Mouse (Mus musculus) MEL (cell line): ENCODE results near the gene Prph2. TPM values are rescaled to one million over a fixed set of nuclear protein-coding genes. Genes with fewer than 3 reads are reported as not detected.

Source experiments
- DNase-seq: peaks from one replicate; pipeline ENCODE4 v3.0.0; 2011; ENCODE audit warnings: low read depth, low spot score
- H3K27ac ChIP-seq: 2 replicates; pipeline ENCODE4 v1.5.1; 2012; ENCODE audit warnings: low read depth, mild to moderate bottlenecking, control low read depth, low read length, moderate library complexity; ENCODE audit not compliant: control insufficient read depth
- H3K27me3 ChIP-seq, 2 experiments: fragments of 150-350 bp in 1 of 2; sonication (generic) in 1 of 2; 2 replicates each; pipeline ENCODE4 v1.6.1; 2012; ENCODE audit warnings: low read length in 2 of 2, mild to moderate bottlenecking in 2 of 2, improper control_type of control experiment in 1 of 2, moderate library complexity in 1 of 2; ENCODE audit not compliant: insufficient read depth in 2 of 2, control insufficient read depth in 1 of 2
- H3K36me3 ChIP-seq, 2 experiments: 2 replicates each; pipeline ENCODE4 v1.6.1; 2012 to 2014; ENCODE audit warnings: low read length in 2 of 2, improper control_type of control experiment in 1 of 2, inconsistent platforms in 1 of 2, mild to moderate bottlenecking in 1 of 2; ENCODE audit not compliant: insufficient read depth in 2 of 2, control insufficient read depth in 1 of 2
- H3K4me1 ChIP-seq, 2 experiments: fragments of 150-350 bp in 1 of 2; sonication (generic) in 1 of 2; 2 replicates each; pipeline ENCODE4 v1.6.1; 2012; ENCODE audit warnings: low read length in 2 of 2, improper control_type of control experiment in 1 of 2, mild to moderate bottlenecking in 1 of 2; ENCODE audit not compliant: insufficient read depth in 2 of 2, control insufficient read depth in 1 of 2
- H3K4me3 ChIP-seq, 2 experiments: fragments of 150-350 bp in 1 of 2; sonication (generic) in 1 of 2; 2 replicates each; pipeline ENCODE4 v1.5.1; 2012; ENCODE audit warnings: low read depth in 2 of 2, low read length in 2 of 2, mild to moderate bottlenecking in 2 of 2, moderate library complexity in 2 of 2, control low read depth in 1 of 2, improper control_type of control experiment in 1 of 2; ENCODE audit not compliant: control insufficient read depth in 1 of 2, insufficient read depth in 1 of 2
- H3K79me2 ChIP-seq: 2 replicates; pipeline ENCODE4 v1.6.1; 2012; ENCODE audit warnings: mild to moderate bottlenecking, low read length, moderate library complexity; ENCODE audit not compliant: control insufficient read depth, poor library complexity, insufficient read depth
- H3K9ac ChIP-seq: 2 replicates; pipeline ENCODE4 v1.6.1; 2012; ENCODE audit warnings: low read depth, mild to moderate bottlenecking, control low read depth, low read length, moderate library complexity; ENCODE audit not compliant: control insufficient read depth, poor library complexity, severe bottlenecking
- H3K9me3 ChIP-seq: fragments of 150-350 bp; sonication (generic); replicated peaks from 2 replicates; pipeline ENCODE4 v1.6.1; 2012; ENCODE audit warnings: mild to moderate bottlenecking, low read length, improper control_type of control experiment, moderate library complexity; ENCODE audit not compliant: insufficient read depth
- BHLHE40 ChIP-seq: IDR thresholded peaks from 2 replicates; pipeline ENCODE4 v1.6.1; 2012; ENCODE audit warnings: low read depth, mild to moderate bottlenecking, inconsistent platforms, low read length, improper control_type of control experiment, borderline replicate concordance
- CHD1 ChIP-seq: IDR thresholded peaks from 2 replicates; pipeline ENCODE4 v1.6.1; 2012; ENCODE audit warnings: low read depth, mild to moderate bottlenecking, inconsistent platforms, low read length, improper control_type of control experiment
- CTCF ChIP-seq, 3 experiments: IDR thresholded peaks in 2 of 3; conservative IDR thresholded peaks in 1 of 3; 2 replicates each; pipeline ENCODE4 v1.5.1; 2011 to 2012; ENCODE audit warnings: low read length in 3 of 3, low read depth in 2 of 3, mild to moderate bottlenecking in 2 of 3, improper control_type of control experiment in 1 of 3, inconsistent platforms in 1 of 3, mixed read lengths in 1 of 3, moderate library complexity in 1 of 3; ENCODE audit not compliant: control insufficient read depth in 1 of 3, insufficient read depth in 1 of 3, poor library complexity in 1 of 3, severe bottlenecking in 1 of 3
- ELF1 ChIP-seq: IDR thresholded peaks from 2 replicates; pipeline ENCODE4 v1.6.1; 2014; ENCODE audit warnings: low read depth, mild to moderate bottlenecking, inconsistent platforms, low read length, improper control_type of control experiment, moderate library complexity
- EP300 ChIP-seq, 2 experiments: IDR thresholded peaks; 2 replicates each; pipeline ENCODE4 v1.6.1; 2011; ENCODE audit warnings: improper control_type of control experiment in 2 of 2, low read length in 2 of 2, low read depth in 1 of 2, mild to moderate bottlenecking in 1 of 2
- ETS1 ChIP-seq: IDR thresholded peaks from 2 replicates; pipeline ENCODE4 v1.6.1; 2012; ENCODE audit warnings: low read depth, mild to moderate bottlenecking, inconsistent platforms, low read length, improper control_type of control experiment, moderate library complexity
- GABPA ChIP-seq: IDR thresholded peaks from 2 replicates; pipeline ENCODE4 v1.6.1; 2012; ENCODE audit warnings: low read depth, mild to moderate bottlenecking, inconsistent platforms, low read length, improper control_type of control experiment, moderate library complexity
- HCFC1 ChIP-seq: IDR thresholded peaks from 2 replicates; pipeline ENCODE4 v1.6.1; 2012; ENCODE audit warnings: low read depth, mild to moderate bottlenecking, inconsistent platforms, low read length, improper control_type of control experiment, moderate library complexity
- MAX ChIP-seq: IDR thresholded peaks from 2 replicates; pipeline ENCODE4 v1.6.1; 2011; ENCODE audit warnings: low read length, improper control_type of control experiment
- MXI1 ChIP-seq: IDR thresholded peaks from 2 replicates; pipeline ENCODE4 v1.6.1; 2011; ENCODE audit warnings: mild to moderate bottlenecking, low read depth, low read length, improper control_type of control experiment
- MYC ChIP-seq: IDR thresholded peaks from 2 replicates; pipeline ENCODE4 v1.6.1; 2011; ENCODE audit warnings: low read depth, mild to moderate bottlenecking, low read length, improper control_type of control experiment, moderate library complexity
- NELFE ChIP-seq: IDR thresholded peaks from 2 replicates; pipeline ENCODE4 v1.6.1; 2011; ENCODE audit warnings: low read depth, low read length, improper control_type of control experiment
- POLR2A ChIP-seq, 2 experiments: IDR thresholded peaks; 2 replicates each; pipeline ENCODE4 v1.6.1; 2011 to 2012; ENCODE audit warnings: low read length in 2 of 2, mild to moderate bottlenecking in 2 of 2, control low read depth in 1 of 2, improper control_type of control experiment in 1 of 2, low read depth in 1 of 2, moderate library complexity in 1 of 2; ENCODE audit not compliant: control insufficient read depth in 1 of 2, insufficient read depth in 1 of 2, poor library complexity in 1 of 2
- POLR2AphosphoS2 ChIP-seq: IDR thresholded peaks from 2 replicates; pipeline ENCODE4 v1.6.1; 2011; ENCODE audit warnings: low read length, improper control_type of control experiment
- POLR2AphosphoS5 ChIP-seq: IDR thresholded peaks from 2 replicates; pipeline ENCODE4 v1.6.1; 2012; ENCODE audit warnings: low read depth, borderline replicate concordance, mild to moderate bottlenecking, inconsistent platforms, low read length, moderate library complexity, mixed read lengths
- RAD21 ChIP-seq: IDR thresholded peaks from 2 replicates; pipeline ENCODE4 v1.6.1; 2011; ENCODE audit warnings: mild to moderate bottlenecking, low read depth, low read length, improper control_type of control experiment
- RCOR1 ChIP-seq: IDR thresholded peaks from 2 replicates; pipeline ENCODE4 v1.6.1; 2012; ENCODE audit warnings: low read depth, mild to moderate bottlenecking, inconsistent platforms, low read length, improper control_type of control experiment
- SIN3A ChIP-seq: IDR thresholded peaks from 2 replicates; pipeline ENCODE4 v1.6.1; 2012; ENCODE audit warnings: low read length, improper control_type of control experiment, inconsistent platforms
- SMC3 ChIP-seq: IDR thresholded peaks from 2 replicates; pipeline ENCODE4 v1.6.1; 2011; ENCODE audit warnings: low read depth, low read length, improper control_type of control experiment
- TAL1 ChIP-seq: IDR thresholded peaks from 2 replicates; pipeline ENCODE4 v1.6.1; 2012; ENCODE audit warnings: mild to moderate bottlenecking, inconsistent platforms, low read length, moderate library complexity, mixed read lengths
- TCF12 ChIP-seq: IDR thresholded peaks from 2 replicates; pipeline ENCODE4 v1.6.1; 2014; ENCODE audit warnings: low read depth, mild to moderate bottlenecking, inconsistent platforms, low read length, improper control_type of control experiment, moderate library complexity
- USF1 ChIP-seq: IDR thresholded peaks from 2 replicates; pipeline ENCODE4 v1.6.1; 2014; ENCODE audit warnings: low read depth, mild to moderate bottlenecking, inconsistent platforms, low read length, improper control_type of control experiment, moderate library complexity
- ZMIZ1 ChIP-seq: IDR thresholded peaks from 2 replicates; pipeline ENCODE4 v1.6.1; 2012; ENCODE audit warnings: low read depth, mild to moderate bottlenecking, inconsistent platforms, low read length, improper control_type of control experiment, moderate library complexity
- ZNF384 ChIP-seq: IDR thresholded peaks from 2 replicates; pipeline ENCODE4 v1.6.1; 2012; ENCODE audit warnings: low read depth, mild to moderate bottlenecking, inconsistent platforms, low read length, improper control_type of control experiment
- polyA plus RNA-seq, 2 experiments: library from polyadenylated mRNA; stranded (reverse) in 1 of 2; unstranded in 1 of 2; fragments of >175 nt in 1 of 2; fragments of >200 nt in 1 of 2; gene quantifications; 2 replicates each; pipeline versions ENCODE4 v1.2.1 to v1.2.4; 2012; ENCODE audit warnings: low replicate concordance in 2 of 2, low read depth in 1 of 2; ENCODE audit not compliant: insufficient read length in 2 of 2, insufficient read depth in 1 of 2, missing spikeins in 1 of 2
- total RNA-seq: library from RNA; depleted of rRNA; stranded (reverse); fragments of 300-350 nt; gene quantifications from 2 replicates; pipeline ENCODE4 v1.2.3, GENCODE M21; 2012

The Prph2 gene
- total and polyA plus RNA-seq, 3 experiments = not detected

DNA sequence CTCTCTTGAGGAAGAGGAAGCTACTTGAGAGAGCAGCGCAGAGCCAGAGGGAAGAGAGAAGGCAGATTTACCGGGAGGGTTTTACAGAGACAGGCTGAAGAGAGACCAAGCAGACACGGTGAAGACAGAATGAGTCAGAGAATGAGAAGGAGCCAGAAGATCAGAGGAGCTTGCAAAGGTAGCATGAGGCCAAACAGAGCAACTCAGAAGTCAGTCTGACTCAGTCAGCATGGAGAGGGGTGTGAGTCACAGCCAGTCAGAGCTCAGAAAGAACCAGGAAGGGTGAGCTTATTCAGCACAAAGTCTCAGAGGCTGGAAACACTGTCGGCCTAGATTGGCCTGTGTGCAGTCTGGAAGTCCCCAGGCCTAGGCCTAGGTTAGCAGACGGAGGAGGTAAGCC lies 22.7 kb downstream of the Prph2 start:
- Histone ChIP-seq H3K4me3 (no peak overlapping the region), H3K36me3 (peaks cover 2 to 4% of the 10 kb centered on the region in 2 experiments; a peak in 3 of 4 replicates), H3K79me2 (no peaks in the 10 kb centered on the region), H3K27ac (no peak overlapping the region), H3K27me3 (no peaks in the 10 kb centered on the region), H3K4me1 (no peaks in the 10 kb centered on the region), H3K9ac (no peak overlapping the region), H3K9me3 (no peaks in the 10 kb centered on the region)
- no peak for DNase-seq
- TF ChIP-seq RCOR1 = no peak

DNA sequence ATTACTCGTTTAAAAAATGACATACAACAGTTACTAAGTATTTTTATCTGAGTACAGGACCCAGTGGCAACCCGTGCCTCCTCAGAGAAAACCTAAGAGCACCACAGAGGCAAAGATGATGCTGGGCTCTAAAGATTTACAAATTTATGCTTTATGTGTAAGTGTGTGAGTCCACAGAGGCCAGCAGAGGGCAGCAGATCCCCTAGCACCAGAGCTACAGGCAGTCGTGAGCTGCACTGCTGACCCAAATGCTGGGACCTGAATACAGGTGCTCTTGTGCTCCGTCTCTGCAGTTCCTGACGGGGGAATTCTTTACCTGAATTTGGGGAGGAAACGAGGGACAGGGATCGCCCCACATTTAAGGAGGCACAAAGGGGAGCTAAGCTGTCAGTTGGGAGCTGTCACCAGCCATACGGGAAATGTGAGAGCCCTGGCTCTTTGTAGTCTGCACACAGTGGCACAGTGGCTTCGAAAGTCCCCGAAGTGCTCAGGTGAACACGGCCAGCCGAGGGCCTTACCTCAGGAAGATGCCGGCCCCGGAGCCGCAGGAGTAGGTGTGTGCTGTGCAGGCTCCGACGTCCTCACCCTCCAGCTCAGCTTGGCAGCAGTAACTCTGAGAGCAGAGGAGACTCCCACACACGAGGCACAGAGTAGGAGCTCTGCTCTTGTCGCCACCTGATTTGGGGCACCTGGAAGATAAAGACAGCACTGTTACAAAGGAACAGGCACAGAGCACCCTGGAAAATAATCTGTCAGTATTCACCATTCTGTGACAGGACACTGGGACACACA lies 23.5 kb downstream of the Prph2 start:
- TF ChIP-seq NELFE = no peak
- peak; percentile 72 to 87 (median 83) for TF ChIP-seq CTCF (IDR thresholded peaks at IDR 0.05 in 2 of 3, conservative IDR thresholded peaks at IDR 0.05 in 1 of 3; ENCODE audit: control insufficient read depth in 1 of 3, insufficient read depth in 1 of 3, low read depth in 2 of 3, low read length in 3 of 3, poor library complexity in 1 of 3, severe bottlenecking in 1 of 3)
- TF ChIP-seq RAD21 = peak; percentile 52
- TF ChIP-seq ETS1 = no peak
- TF ChIP-seq SMC3 = peak; percentile 63
- no peak for TF ChIP-seq MYC
- TF ChIP-seq EP300 (IDR thresholded peaks at IDR 0.05; ENCODE audit: low read depth in 1 of 2, low read length in 2 of 2) = no peak
- no peak for TF ChIP-seq POLR2AphosphoS5
- Histone ChIP-seq H3K79me2 (no peaks in the 10 kb centered on the region), H3K27me3 (no peaks in the 10 kb centered on the region), H3K9ac (no peak overlapping the region), H3K27ac (no peak overlapping the region), H3K4me1 (no peaks in the 10 kb centered on the region), H3K36me3 (peaks cover 2 to 4% of the 10 kb centered on the region in 2 experiments; a peak in 2 of 4 replicates), H3K4me3 (no peak overlapping the region), H3K9me3 (no peaks in the 10 kb centered on the region)
- peak; percentile 72 for DNase-seq

DNA sequence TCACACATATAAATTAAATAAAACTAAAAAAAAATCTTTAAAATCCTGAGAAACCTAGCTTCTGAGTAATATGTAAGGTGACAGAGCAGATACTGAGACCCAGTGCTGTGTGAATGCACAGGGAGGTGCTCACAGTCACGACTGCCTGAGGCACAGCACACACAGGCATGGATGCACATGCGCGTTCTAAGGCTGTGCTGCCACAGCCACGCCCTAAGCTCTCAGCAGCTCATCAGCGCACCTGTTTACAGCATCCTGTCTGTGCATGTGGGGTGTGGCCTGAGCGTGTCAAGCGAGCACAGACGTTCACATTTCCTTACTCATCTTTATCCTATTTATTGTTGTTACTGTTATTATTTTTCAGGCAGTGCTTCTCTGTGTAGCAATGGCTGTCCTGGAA lies 30.2 kb downstream of the Prph2 start:
- Histone ChIP-seq H3K36me3 (peaks cover 0 to 21% of the 10 kb centered on the region in 2 experiments; a peak in 2 of 4 replicates), H3K27me3 (no peaks in the 10 kb centered on the region), H3K79me2 (no peaks in the 10 kb centered on the region), H3K4me1 (no peaks in the 10 kb centered on the region), H3K9me3 (no peaks in the 10 kb centered on the region), H3K9ac (no peak overlapping the region), H3K4me3 (no peak overlapping the region), H3K27ac (no peak overlapping the region)
- no peak for DNase-seq
- no peak for TF ChIP-seq POLR2AphosphoS5
- TF ChIP-seq NELFE = no peak
- TF ChIP-seq HCFC1 = no peak
- no peak for TF ChIP-seq SMC3
- TF ChIP-seq POLR2AphosphoS2 = no peak
- no peak for TF ChIP-seq TAL1
- TF ChIP-seq MXI1 = no peak
- TF ChIP-seq ZMIZ1 = no peak
- no peak for TF ChIP-seq TCF12
- no peak for TF ChIP-seq ELF1
- TF ChIP-seq GABPA = no peak
- TF ChIP-seq POLR2A (IDR thresholded peaks at IDR 0.05; ENCODE audit: control insufficient read depth in 1 of 2, insufficient read depth in 1 of 2, low read depth in 1 of 2, low read length in 2 of 2, poor library complexity in 1 of 2) = no peak
- no peak for TF ChIP-seq RAD21
- TF ChIP-seq MAX = no peak
- TF ChIP-seq SIN3A = no peak
- no peak for TF ChIP-seq CHD1
- TF ChIP-seq BHLHE40 = no peak
- no peak for TF ChIP-seq ZNF384
- TF ChIP-seq ETS1 = no peak
- no peak for TF ChIP-seq USF1
